In genomic region chr8:105855248-105856167, GRCm38 (mm10) we compare ENCODE assay signal across 8 mouse cellular contexts. TPM values are rescaled to one million over a fixed set of nuclear protein-coding genes. Genes with fewer than 3 reads are reported as not detected.
A peak's percentile ranks its signal among the peaks of the same experiment; 100 is the strongest.
DNase-seq lines count a peak whose midpoint lies in the region; ATAC-seq and TF ChIP-seq lines count a peak whose summit lies in the region.

No protein-coding gene starts in this region.

- TF ChIP-seq CTCF in CH12.LX (conservative IDR thresholded peaks at IDR 0.05 in 1 of 2, IDR thresholded peaks at IDR 0.05 in 1 of 2; ENCODE audit: low read depth in 2 of 2, low read length in 2 of 2): no peak
- TF ChIP-seq CTCF in heart, postnatal 0 days (IDR thresholded peaks at IDR 0.05; ENCODE audit: low read depth): 0 out of 2 replicates have a peak, but pooled peaks have one; percentile 6

- H3K9ac ChIP-seq in CH12.LX (ENCODE audit: insufficient read depth, low read depth): peak overlapping the region; percentile 83
- peak overlapping the region; percentile 70 for H3K9ac ChIP-seq in heart, postnatal 0 days (replicated peaks; ENCODE audit: low read depth, low read length)

- TF ChIP-seq RAD21 in CH12.LX (IDR thresholded peaks at IDR 0.05; ENCODE audit: low read depth, low read length): no peak

- no peaks in the 10 kb centered on the region for H3K9me3 ChIP-seq in CH12.LX (replicated peaks; ENCODE audit: low read length)
- no peaks in the 10 kb centered on the region for H3K9me3 ChIP-seq in erythroblast, embryonic 14.5 days (ENCODE audit: control insufficient read depth, low read length)
- H3K9me3 ChIP-seq in heart, postnatal 0 days (replicated peaks; ENCODE audit: control insufficient read depth, low read length): no peaks in the 10 kb centered on the region

- H3K4me2 ChIP-seq in CH12.LX (ENCODE audit: insufficient read depth, low read depth, poor library complexity, severe bottlenecking): peak overlapping the region; percentile 65
- peak overlapping the region; percentile 91 for H3K4me2 ChIP-seq in heart, postnatal 0 days (ENCODE audit: low read depth, low read length)

- TF ChIP-seq POLR2A in CH12.LX (IDR thresholded peaks at IDR 0.05; ENCODE audit: low read depth, low read length): no peak; the same call in 1 of the 2 replicates

- peak overlapping the region; percentile 76 to 91 (median 80) for H3K4me3 ChIP-seq in CH12.LX (replicated peaks in 1 of 3; ENCODE audit: low read depth in 2 of 3, low read length in 2 of 3, poor library complexity in 1 of 3)
- H3K4me3 ChIP-seq in erythroblast, embryonic 14.5 days (replicated peaks): peak overlapping the region; percentile 90
- peak overlapping the region; percentile 68 for H3K4me3 ChIP-seq in heart, postnatal 0 days (ENCODE audit: low read depth, low read length)

- H3K36me3 ChIP-seq in CH12.LX (replicated peaks in 1 of 2; ENCODE audit: control insufficient read depth in 1 of 2, insufficient read depth in 1 of 2, low read length in 1 of 2): peaks cover 0 to 6% of the 10 kb centered on the region in 2 experiments
- peaks cover 25% of the 10 kb centered on the region for H3K36me3 ChIP-seq in erythroblast, embryonic 14.5 days (ENCODE audit: control insufficient read depth)
- no peaks in the 10 kb centered on the region for H3K36me3 ChIP-seq in heart, postnatal 0 days (replicated peaks; ENCODE audit: control insufficient read depth, insufficient read depth, low read length)

- H3K27ac ChIP-seq in CH12.LX (ENCODE audit: insufficient read depth, low read depth): peak overlapping the region; percentile 5
- H3K27ac ChIP-seq in heart, postnatal 0 days (ENCODE audit: low read depth): peak overlapping the region; percentile 84

- no peaks in the 10 kb centered on the region for H3K27me3 ChIP-seq in CH12.LX (replicated peaks)
- H3K27me3 ChIP-seq in erythroblast, embryonic 14.5 days (ENCODE audit: control insufficient read depth): no peaks in the 10 kb centered on the region
- H3K27me3 ChIP-seq in heart, postnatal 0 days (ENCODE audit: control insufficient read depth, insufficient read depth, low read length): no peaks in the 10 kb centered on the region

- DNase-seq in CH12.LX (ENCODE audit: extremely low read depth): peak; percentile 18
- DNase-seq in adrenal gland, postnatal 10 days: peak; percentile 66
- DNase-seq in heart, postnatal 0 days (ENCODE audit: low spot score): no peak
- DNase-seq in layer of hippocampus, postnatal 10 days (ENCODE audit: low spot score in 2 of 2): peak; percentile 60 to 68
- DNase-seq in lung, postnatal 14 days: peak; percentile 46
- DNase-seq in skeletal muscle tissue, adult 2 months (ENCODE audit: low read depth, low spot score): peak; percentile 32

- WGBS in heart, postnatal 0 days: 0% methylated on average over 71 of the region's 71 CpGs

- ATAC-seq in heart, postnatal 0 days (ENCODE audit: insufficient read depth, low read depth): peak; percentile 28
- ATAC-seq in monocyte, adult 5-6 weeks (replicated peaks; ENCODE audit: insufficient number of reproducible peaks, low FRiP score, low TSS enrichment, poor library complexity, severe bottlenecking): no peak

- peaks cover 10 to 50% of the 10 kb centered on the region in 2 experiments; a peak in 3 of 4 replicates for H3K4me1 ChIP-seq in CH12.LX (ENCODE audit: control insufficient read depth in 1 of 2, insufficient read depth in 2 of 2)
- peaks cover 65% of the 10 kb centered on the region for H3K4me1 ChIP-seq in erythroblast, embryonic 14.5 days (ENCODE audit: control insufficient read depth)
- H3K4me1 ChIP-seq in heart, postnatal 0 days (ENCODE audit: control insufficient read depth, insufficient read depth): peaks cover 30% of the 10 kb centered on the region

- peaks cover 40% of the 10 kb centered on the region for H3K79me2 ChIP-seq in CH12.LX (replicated peaks; ENCODE audit: control insufficient read depth, extremely low read depth, insufficient read depth, poor library complexity, severe bottlenecking)

- in situ Hi-C loops in CH12.LX (cut with MboI; ENCODE audit: low pct_ligation_motif_present, low pct_unique_long_range_greater_than_20kb, low sequenced_read_pairs): no loop called here

- dilution Hi-C loops in CH12.LX (cut with MboI; ENCODE audit: extremely low pct_ligation_motif_present, extremely low pct_unique_long_range_greater_than_20kb, low sequenced_read_pairs): no loop called here

- no peak for TF ChIP-seq EP300 in CH12.LX (IDR thresholded peaks at IDR 0.05; ENCODE audit: low read length)
- TF ChIP-seq EP300 in heart, postnatal 0 days (IDR thresholded peaks at IDR 0.05; ENCODE audit: low read depth): 0 out of 2 replicates have a peak, but pooled peaks have one; percentile 47

TF ChIP-seq in CH12.LX, 34 proteins besides CTCF, POLR2A, EP300 and RAD21:
- TF ChIP-seq MXI1 (IDR thresholded peaks at IDR 0.05; ENCODE audit: low read depth, low read length): peak; percentile 34; the same call in 1 of the 2 replicates
- TF ChIP-seq GABPA (IDR thresholded peaks at IDR 0.05; ENCODE audit: insufficient replicate concordance, low read depth, low read length): no peak
- peak; percentile 44 for TF ChIP-seq UBTF (IDR thresholded peaks at IDR 0.05; ENCODE audit: low read depth, low read length)

RNA-seq across cellular contexts. Expression of gene Thap11, which starts 0.6 kb away (rescaled TPM):
- total RNA-seq in CH12.LX (2012; rRNA removed): 40.2 and 42.6 TPM in 2 replicates
- 29.7 and 31.9 TPM in 2 replicates for total RNA-seq in CH12.LX (2014; rRNA removed)
- polyA plus RNA-seq in CH12.LX (2012; ENCODE audit: insufficient read length, low read depth): 21.3 and 21.7 TPM in 2 replicates
- total RNA-seq in adrenal gland, postnatal 10 days (2021): 10 to 100 TPM; 28.3 to 32.0 TPM
- polyA plus RNA-seq in erythroblast, embryonic 14.5 days (2012): 2.8 and 3.4 TPM in 2 replicates
- 59.5 and 81.1 TPM in 2 replicates for total RNA-seq in heart, postnatal 0 days (2014; rRNA removed; ENCODE audit: low replicate concordance)
- 35.5 and 36.6 TPM in 2 replicates for polyA plus RNA-seq in heart, postnatal 0 days (2015; fragmentation: Nextera tagmentation; extraction: Ambion mirVana)
- 10 to 100 TPM; 32.1 to 34.2 TPM for total RNA-seq in layer of hippocampus, postnatal 10 days (2021)
- total RNA-seq in monocyte, adult 5-6 weeks (2017): 12.3 to 21.2 TPM (median 20.9 TPM) in 3 replicates

RNA-seq across cellular contexts. Expression of gene Cenpt, which starts 2.4 kb away (rescaled TPM):
- total RNA-seq in CH12.LX (2012; rRNA removed) (21.3 and 21.4 TPM in 2 replicates), CH12.LX (2014; rRNA removed) (17.3 TPM in 2 replicates)
- 28.2 and 29.4 TPM in 2 replicates for polyA plus RNA-seq in CH12.LX (2012; ENCODE audit: insufficient read length, low read depth)
- 10 to 100 TPM in 1 of 2 experiments, 1 to 10 TPM in 1; 7.6 to 10.4 TPM for total RNA-seq in adrenal gland, postnatal 10 days (2021)
- polyA plus RNA-seq in erythroblast, embryonic 14.5 days (2012): 7.1 and 9.1 TPM in 2 replicates
- 28.3 and 32.2 TPM in 2 replicates for total RNA-seq in heart, postnatal 0 days (2014; rRNA removed; ENCODE audit: low replicate concordance)
- polyA plus RNA-seq in heart, postnatal 0 days (2015; fragmentation: Nextera tagmentation; extraction: Ambion mirVana): 11.5 and 12.9 TPM in 2 replicates
- 10 to 100 TPM; 23.9 to 25.4 TPM for total RNA-seq in layer of hippocampus, postnatal 10 days (2021)
- total RNA-seq in monocyte, adult 5-6 weeks (2017): 3.6 to 7.3 TPM (median 5.4 TPM) in 3 replicates

RNA-seq across cellular contexts. Expression of gene Nutf2, which starts 4.9 kb away (rescaled TPM):
- total RNA-seq in CH12.LX (2012; rRNA removed): 144 and 193 TPM in 2 replicates
- total RNA-seq in CH12.LX (2014; rRNA removed): 205 and 223 TPM in 2 replicates
- 7.9 and 11.2 TPM in 2 replicates for polyA plus RNA-seq in CH12.LX (2012; ENCODE audit: insufficient read length, low read depth)
- 10 to 100 TPM; 39.1 to 40.1 TPM for total RNA-seq in adrenal gland, postnatal 10 days (2021)
- 8.1 and 9.1 TPM in 2 replicates for polyA plus RNA-seq in erythroblast, embryonic 14.5 days (2012)
- 19.4 and 38.0 TPM in 2 replicates for total RNA-seq in heart, postnatal 0 days (2014; rRNA removed; ENCODE audit: low replicate concordance)
- polyA plus RNA-seq in heart, postnatal 0 days (2015; fragmentation: Nextera tagmentation; extraction: Ambion mirVana): 135 and 147 TPM in 2 replicates
- 10 to 100 TPM; 23.3 to 42.6 TPM for total RNA-seq in layer of hippocampus, postnatal 10 days (2021)
- 20.2 to 38.8 TPM (median 28.6 TPM) in 3 replicates for total RNA-seq in monocyte, adult 5-6 weeks (2017)

RNA-seq across cellular contexts. Expression of gene Edc4, which starts 25.2 kb away (rescaled TPM):
- total RNA-seq in CH12.LX (2012; rRNA removed) (41.6 and 47.0 TPM in 2 replicates), CH12.LX (2014; rRNA removed) (28.2 and 28.7 TPM in 2 replicates)
- 37.5 and 46.4 TPM in 2 replicates for polyA plus RNA-seq in CH12.LX (2012; ENCODE audit: insufficient read length, low read depth)
- 10 to 100 TPM; 28.0 to 35.3 TPM for total RNA-seq in adrenal gland, postnatal 10 days (2021)
- polyA plus RNA-seq in erythroblast, embryonic 14.5 days (2012): 1.1 and 1.3 TPM in 2 replicates
- 44.3 and 44.9 TPM in 2 replicates for total RNA-seq in heart, postnatal 0 days (2014; rRNA removed; ENCODE audit: low replicate concordance)
- polyA plus RNA-seq in heart, postnatal 0 days (2015; fragmentation: Nextera tagmentation; extraction: Ambion mirVana): 15.1 and 18.1 TPM in 2 replicates
- 10 to 100 TPM; 59.5 to 63.9 TPM for total RNA-seq in layer of hippocampus, postnatal 10 days (2021)
- total RNA-seq in monocyte, adult 5-6 weeks (2017): 29.2 to 48.9 TPM (median 46.8 TPM) in 3 replicates

RNA-seq across cellular contexts. Expression of gene Tsnaxip1, which starts 28.0 kb away (rescaled TPM):
- total RNA-seq in CH12.LX (2012; rRNA removed): 0.13 and 0.21 TPM in 2 replicates
- 0.13 TPM in 1 of 2 replicates, not detected in the other for total RNA-seq in CH12.LX (2014; rRNA removed)
- polyA plus RNA-seq in CH12.LX (2012; ENCODE audit: insufficient read length, low read depth): 0.38 and 0.50 TPM in 2 replicates
- not detected for total RNA-seq in adrenal gland, postnatal 10 days (2021)
- 0.02 TPM in 1 of 2 replicates, not detected in the other for polyA plus RNA-seq in erythroblast, embryonic 14.5 days (2012)
- total RNA-seq in heart, postnatal 0 days (2014; rRNA removed; ENCODE audit: low replicate concordance): not detected in 2 replicates
- polyA plus RNA-seq in heart, postnatal 0 days (2015; fragmentation: Nextera tagmentation; extraction: Ambion mirVana): 0.30 TPM in 1 of 2 replicates, not detected in the other
- total RNA-seq in layer of hippocampus, postnatal 10 days (2021): under 1 TPM; 0.33 to 0.53 TPM
- total RNA-seq in monocyte, adult 5-6 weeks (2017): 0.19 TPM in 1 of 3 replicates, not detected in the others
